Mouse (Mus musculus) kidney, embryonic 16.5 days (tissue): ENCODE measurements around the gene Bcl2l13. TPM values are rescaled to one million over a fixed set of nuclear protein-coding genes. Genes with fewer than 3 reads are reported as not detected.

Experiments used
- microRNA-seq: library from miRNA; unstranded; fragments of <30 nt; microRNA quantifications from one replicate; pipeline ENCODE4, GENCODE M21; 2016
- polyA plus RNA-seq: library from polyadenylated mRNA; unstranded; fragments of >200 nt; fragmentation: Nextera tagmentation; extraction: Ambion mirVana; gene quantifications from 2 replicates; pipeline ENCODE4 v1.2.1, GENCODE M21; 2015

Gene Bcl2l13
- polyA plus RNA-seq, 1 experiment from 2014 or later, result 35.7 TPM

Small RNAs within 50 kb of the gene (microRNA-seq; reads per million reads assigned to microRNA genes)
- gene Gm25193, result not detected

Other genes with a start within 250 kb of the Bcl2l13 start
- gene Cecr2, start 169.8 kb upstream of the Bcl2l13 start, polyA plus RNA-seq, result 3.9 and 4.8 TPM in 2 replicates
- 0.09 and 0.16 TPM in 2 replicates for gene Slc25a18, start 62.6 kb upstream of the Bcl2l13 start, polyA plus RNA-seq
- gene Atp6v1e1, start 13.4 kb upstream of the Bcl2l13 start, polyA plus RNA-seq, result 176 and 188 TPM in 2 replicates
- 26.8 and 29.1 TPM in 2 replicates for gene Bid, start 80.6 kb downstream of the Bcl2l13 start, polyA plus RNA-seq